Mouse (Mus musculus) adrenal gland, postnatal 36 days (tissue): ENCODE measurements around the gene Copz1. TPM values are rescaled to one million over a fixed set of nuclear protein-coding genes. Genes with fewer than 3 reads are reported as not detected.

Experiments
- DNase-seq, 2 experiments: peaks; one replicate each; pipeline ENCODE4 v3.0.0; 2021; ENCODE audit warnings: mixed read lengths in 1 of 2
- microRNA-seq: library from miRNA; unstranded; fragments of <30 nt; microRNA quantifications from one replicate; pipeline ENCODE4 v1.2.0, GENCODE M21; 2021
- total RNA-seq, 2 experiments: library from RNA; stranded (reverse); gene quantifications; 2 replicates each; pipeline ENCODE4 v1.2.3; 2021

The Copz1 gene
- total RNA-seq, 2 experiments from 2014 or later: 144 to 150 TPM

DNA sequence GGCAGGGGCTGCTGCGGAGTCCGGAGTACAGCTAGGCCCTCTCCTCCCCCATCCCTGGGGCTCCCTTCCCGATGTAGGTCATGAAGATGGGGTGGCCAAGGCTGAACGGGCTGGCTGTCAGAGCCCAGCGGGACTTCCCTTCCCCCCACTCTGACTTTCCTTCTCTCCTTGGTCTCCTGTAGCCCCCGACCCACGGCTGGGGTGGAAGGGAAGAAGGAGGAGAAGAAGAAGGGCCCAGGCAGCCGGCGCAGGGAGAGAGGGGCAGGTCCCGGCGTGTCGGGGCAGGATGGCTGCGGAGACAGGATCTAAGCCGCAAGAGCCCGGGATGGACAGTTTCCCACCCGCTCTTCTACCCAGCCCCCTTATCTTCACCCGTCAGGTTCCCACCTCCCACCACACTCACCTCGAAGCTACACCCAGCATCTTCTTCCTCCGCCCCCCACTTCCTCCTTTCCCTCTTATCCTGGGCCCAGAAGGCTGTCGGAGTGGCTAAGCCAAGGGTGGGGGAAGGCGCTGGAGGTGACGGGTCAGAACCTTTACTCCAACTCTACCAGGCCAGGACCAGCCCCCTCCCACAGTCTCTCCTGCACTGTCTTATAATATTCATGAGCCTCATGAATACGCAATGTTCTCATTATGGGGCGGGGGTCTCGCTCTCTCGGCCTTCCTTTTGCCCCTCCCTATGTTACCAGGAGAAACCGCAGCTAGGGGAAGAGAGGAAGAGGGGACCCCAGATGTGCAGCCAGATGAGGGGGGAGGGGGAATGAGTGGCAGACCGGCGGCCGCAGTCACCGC, 66.8 kb downstream of the Copz1 start:
- DNase-seq: peak; percentile 39 to 46

DNA sequence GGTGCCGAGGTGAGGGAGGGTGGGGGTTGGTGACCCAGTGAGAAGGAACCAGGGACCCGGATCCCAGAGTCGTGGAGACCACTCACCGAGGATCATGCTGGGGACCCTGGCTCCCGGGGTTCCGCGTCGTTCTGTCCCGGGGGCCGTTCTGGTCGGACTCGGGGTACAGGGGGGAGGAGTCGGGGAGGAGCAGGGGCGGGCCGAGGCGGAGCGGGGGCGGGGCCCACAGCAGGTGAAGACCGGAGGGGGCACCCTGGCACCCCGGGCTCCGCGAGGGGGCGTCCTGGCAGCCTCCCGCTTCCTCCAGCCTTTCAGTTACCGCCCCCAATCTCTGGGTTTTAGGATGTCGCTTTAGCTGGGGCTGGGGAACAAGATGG, 67.4 kb downstream of the Copz1 start, which contains the start of gene Zfp385a:
Zfp385a (minus strand) TSS at position 133 of the 377 bp plus-strand sequence.
- peak; percentile 48 to 81 for DNase-seq

DNA sequence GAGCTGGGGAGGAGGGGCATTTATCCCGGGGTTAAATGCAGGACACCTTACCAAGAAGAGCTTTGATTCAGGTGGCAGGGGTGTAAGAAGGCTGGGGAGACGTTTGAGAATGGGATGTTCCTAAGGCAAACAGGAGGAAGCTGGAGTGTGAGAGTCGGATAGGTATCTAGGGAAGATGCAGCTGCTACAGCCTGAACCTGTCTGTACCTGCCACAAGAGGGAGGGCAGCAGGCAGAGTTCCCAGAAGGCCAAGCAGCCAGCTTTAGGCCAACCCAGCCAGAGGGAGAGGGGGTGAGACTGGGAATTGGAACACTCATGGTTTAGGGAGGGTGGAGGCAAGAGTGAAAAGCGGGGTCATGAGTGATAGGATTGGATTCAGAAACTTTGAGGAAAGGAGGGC, 68.3 kb downstream of the Copz1 start:
- DNase-seq: no peak

DNA sequence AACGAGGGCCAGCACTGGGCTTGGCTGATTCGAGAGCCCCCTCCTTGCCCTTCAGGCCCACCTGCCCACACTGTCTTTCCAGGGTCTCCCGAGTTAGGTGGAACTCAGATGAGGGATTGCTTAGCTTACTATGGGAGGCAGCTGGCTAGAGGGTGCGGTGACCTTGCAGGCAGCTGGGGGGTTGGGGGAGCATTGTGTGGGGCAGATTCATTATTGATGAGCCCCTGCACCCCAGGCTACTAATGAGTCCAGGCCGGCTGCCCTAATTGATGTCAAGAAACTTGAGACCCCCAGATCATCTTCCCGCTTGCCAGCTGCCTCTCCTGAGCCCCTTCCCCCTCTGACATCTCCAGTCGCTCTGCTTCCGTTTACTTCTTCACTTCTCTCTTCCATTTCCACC, 69.0 kb downstream of the Copz1 start:
- DNase-seq: no peak

DNA sequence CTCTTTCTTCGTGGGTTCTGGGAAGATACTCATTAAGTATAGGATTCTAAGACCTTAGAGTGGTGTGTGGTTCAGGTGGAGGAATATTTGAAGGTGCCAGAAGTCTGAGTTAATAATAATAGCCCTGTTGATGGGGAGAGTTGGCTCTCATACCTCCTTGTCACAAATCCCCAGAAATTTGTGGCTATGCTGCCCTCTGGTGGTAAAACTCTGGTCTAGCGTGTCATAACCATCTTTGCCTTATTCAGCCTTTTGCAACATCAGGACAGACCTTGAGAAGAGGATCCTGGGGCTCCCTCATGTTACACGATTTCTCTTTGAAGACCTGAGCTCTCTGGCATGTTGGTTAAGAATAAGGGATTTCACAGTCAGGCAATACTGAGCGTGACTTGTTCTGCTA, 69.9 kb downstream of the Copz1 start:
- DNase-seq: peak; percentile 78 to 80

DNA sequence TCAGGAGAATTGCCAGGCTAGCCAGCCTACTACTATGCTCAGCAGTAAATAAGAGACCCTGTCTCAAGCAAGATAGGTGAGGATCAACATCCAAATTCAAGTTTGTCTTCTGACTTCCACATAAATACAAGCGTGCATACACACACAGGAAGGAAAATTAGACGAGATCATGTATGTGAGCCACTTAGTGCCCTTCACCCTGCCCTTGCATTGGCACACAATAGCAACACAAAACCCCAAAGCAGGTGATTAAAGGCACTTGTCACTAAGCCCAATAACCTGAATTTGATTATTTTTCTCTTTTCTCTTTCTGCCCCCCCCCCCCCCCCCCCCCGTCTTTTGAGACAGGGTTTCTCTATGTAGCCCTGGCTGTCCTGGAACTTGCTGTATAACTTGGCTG, 70.5 kb downstream of the Copz1 start:
- no peak for DNase-seq

DNA sequence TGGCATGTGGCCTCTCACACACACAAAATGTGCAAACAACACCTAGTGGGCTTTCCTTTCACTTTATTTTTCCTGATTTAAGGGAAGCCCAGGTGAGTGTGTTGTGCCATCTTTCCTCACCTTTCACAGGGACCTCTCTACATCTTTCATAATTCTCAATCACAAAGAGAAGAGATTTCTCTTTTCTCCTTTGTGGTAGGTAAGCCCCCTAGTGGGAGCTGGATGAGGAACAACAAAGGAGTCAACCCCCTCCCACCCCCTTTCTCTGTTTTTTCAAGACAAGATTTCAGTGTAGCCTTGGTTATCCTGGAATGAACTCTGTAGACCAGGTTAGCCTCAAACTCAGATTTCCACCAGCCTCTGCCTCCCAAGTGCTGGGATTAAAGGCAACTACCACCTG, 71.0 kb downstream of the Copz1 start:
- no peak for DNase-seq

DNA sequence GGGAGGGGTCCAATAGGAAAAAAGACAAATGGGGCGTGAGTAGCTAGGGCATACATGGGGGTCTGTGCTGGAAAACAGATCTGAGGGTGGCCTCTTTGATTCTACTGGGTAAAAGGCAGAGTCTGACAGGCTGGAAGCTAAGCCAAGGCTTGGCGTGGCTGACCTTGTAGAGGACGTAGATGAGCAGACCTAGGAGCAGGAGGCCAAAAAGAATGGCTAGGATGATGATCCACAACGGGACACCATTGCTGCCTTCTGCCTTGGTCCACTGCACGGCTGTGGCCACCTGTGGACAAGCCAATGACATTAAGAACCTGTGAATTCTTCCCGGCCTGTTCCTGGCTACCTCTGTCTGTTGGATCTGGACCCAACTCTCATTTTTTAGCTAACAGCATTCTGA, 73.3 kb downstream of the Copz1 start:
- no peak for DNase-seq

DNA sequence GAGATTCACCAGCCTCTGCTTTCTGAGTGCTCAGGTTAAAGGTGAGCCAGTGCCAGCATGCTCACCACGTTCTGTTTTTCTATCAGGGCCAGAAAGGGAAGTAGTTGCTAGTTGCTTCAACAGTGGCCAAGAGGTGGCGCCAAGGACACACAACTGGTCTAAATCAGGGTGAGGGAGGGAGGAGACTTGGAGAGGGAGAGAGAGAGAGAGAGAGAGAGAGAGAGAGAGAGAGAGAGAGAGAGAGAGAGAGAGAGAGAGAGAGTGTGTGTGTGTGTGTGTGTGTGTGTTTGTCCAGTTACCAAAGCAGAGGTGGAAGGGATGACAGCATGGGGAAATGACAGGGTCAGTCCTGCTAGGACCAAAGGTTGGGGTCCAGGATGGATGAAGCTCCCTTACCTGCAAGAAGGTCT, 74.8 kb downstream of the Copz1 start:
- peak; percentile 74 to 77 for DNase-seq

Small RNA genes within 50 kb of the gene (microRNA-seq; reads per million reads assigned to microRNA genes)
- 211 reads per million, percentile 60 among the genes with 10 or more reads in this experiment for gene Mir148b

Other genes with a start within 250 kb of the Copz1 start
- 10 to 100 TPM; 11.9 to 13.0 TPM for gene Smug1, start 105.6 kb upstream of the Copz1 start, total RNA-seq
- 10 to 100 TPM; 79.0 to 82.6 TPM for gene Cbx5, start 32.9 kb upstream of the Copz1 start, total RNA-seq
- gene Hnrnpa1, start 32.3 kb upstream of the Copz1 start, total RNA-seq: 100 to 1,000 TPM; 193 to 199 TPM
- under 1 TPM; 0.16 to 0.43 TPM for gene Nfe2, start 14.3 kb upstream of the Copz1 start, total RNA-seq
- gene Gpr84, start 37.9 kb downstream of the Copz1 start, total RNA-seq: not detected
- 10 to 100 TPM; 11.8 to 13.3 TPM for gene Zfp385a, start 67.4 kb downstream of the Copz1 start, total RNA-seq
- 10 to 100 TPM; 37.0 to 37.4 TPM for gene Itga5, start 94.0 kb downstream of the Copz1 start, total RNA-seq
- not detected for gene Gtsf1, start 157.8 kb downstream of the Copz1 start, total RNA-seq
- not detected for gene Gtsf2, start 175.8 kb downstream of the Copz1 start, total RNA-seq
- gene Nckap1l, start 181.1 kb downstream of the Copz1 start, total RNA-seq: 1 to 10 TPM; 4.1 to 5.5 TPM
- 1 to 10 TPM; 2.5 to 8.7 TPM for gene Pde1b, start 230.3 kb downstream of the Copz1 start, total RNA-seq